Mouse (Mus musculus): ENCODE measurements around the gene Stim1.
"Not testable (repeated sequence)": the region's sequence is repeated elsewhere in the genome, so short reads cannot be mapped to it uniquely, and the experiment has no call there.

The Stim1 gene

DNA sequence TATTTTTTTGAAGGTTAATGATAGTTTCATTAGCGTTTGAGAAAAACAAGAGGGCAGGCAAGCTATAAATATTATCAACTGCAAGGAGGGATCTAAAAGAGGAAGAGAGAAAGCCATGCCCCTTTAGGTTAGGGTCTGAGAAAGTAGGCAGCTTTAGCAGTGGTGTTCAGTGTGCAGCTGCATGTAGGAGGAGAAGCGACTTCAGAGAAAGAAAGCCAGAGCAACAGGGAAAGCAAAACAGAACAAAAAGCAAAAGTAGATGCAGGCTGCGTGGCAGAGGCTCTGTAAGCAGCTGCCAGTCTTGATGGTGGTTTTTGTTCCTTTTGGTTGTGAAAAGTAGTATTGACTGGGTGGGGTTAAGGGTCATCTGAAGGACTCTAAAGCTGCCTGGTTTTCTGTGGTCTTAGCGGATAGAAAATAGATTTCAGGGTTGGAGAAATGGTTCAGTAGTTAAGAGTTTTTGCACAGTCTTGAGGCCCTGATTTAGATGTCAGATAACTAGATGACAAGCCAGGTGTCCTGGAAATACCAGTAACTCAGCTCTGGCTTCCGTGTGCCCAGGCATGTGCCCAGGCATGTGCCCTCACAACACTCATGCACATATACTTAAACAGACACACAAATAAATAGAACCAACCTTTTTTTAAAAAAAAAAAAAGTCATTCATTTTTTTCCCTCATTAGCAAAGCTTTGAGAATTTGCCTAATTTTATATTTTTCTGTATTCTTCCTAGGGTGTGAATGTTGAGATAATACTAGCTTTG, 191.2 kb downstream of the Stim1 start:
- DNase-seq = no peak

- no peak for DNase-seq
These were observed 200.0 kb downstream of the Stim1 start for GRCm38 (mm10) chr7:102467566-102467965.

DNA sequence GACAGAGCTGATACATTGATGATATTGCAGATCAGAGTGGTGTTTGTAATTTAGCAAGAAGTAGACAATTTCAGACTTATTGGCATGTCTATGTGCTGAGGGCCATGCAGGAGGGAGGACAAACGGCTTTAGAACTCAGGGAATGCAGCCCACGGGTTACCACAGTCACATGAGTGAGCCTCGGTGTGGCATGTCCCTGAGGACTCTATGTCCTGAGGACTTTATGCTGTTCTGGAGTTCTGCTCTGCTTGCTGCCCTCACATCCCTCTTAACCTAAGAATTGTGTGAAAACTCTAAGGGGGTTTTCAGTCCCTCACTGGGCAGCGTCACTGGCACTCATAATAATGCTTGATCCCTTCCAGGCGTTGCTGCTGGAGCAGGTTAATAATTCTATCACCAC, 205.1 kb downstream of the Stim1 start:
- DNase-seq = no peak

GRCm38 (mm10) chr7:102476601-102477000, 209.0 kb downstream of the Stim1 start:
- DNase-seq = no peak

DNA sequence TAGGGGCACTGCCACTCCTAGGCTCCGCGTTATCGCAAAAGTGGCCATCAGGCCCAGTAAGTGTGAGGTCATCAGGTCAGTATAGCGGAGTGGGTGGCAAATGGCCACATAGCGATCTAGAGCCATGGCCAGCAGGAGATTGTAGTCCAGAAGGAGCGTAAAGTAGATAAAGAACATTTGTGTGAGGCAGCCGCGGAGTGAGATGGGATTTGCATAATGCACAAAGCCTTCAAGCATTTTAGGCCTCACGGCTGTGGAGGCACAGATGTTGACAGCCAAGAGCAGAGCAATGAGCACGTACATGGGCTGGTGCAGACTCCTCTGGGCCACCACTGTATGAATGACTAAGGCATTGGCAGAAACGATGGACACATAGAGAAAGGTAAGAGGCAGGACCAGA, 209.8 kb downstream of the Stim1 start:
- no peak for DNase-seq

GRCm38 (mm10) chr7:102478425-102478824, 210.8 kb downstream of the Stim1 start:
- DNase-seq = no peak

GRCm38 (mm10) chr7:102478926-102479325, 211.3 kb downstream of the Stim1 start:
- no peak for DNase-seq

GRCm38 (mm10) chr7:102479368-102480078, 211.9 kb downstream of the Stim1 start:
- DNase-seq = no peak

DNA sequence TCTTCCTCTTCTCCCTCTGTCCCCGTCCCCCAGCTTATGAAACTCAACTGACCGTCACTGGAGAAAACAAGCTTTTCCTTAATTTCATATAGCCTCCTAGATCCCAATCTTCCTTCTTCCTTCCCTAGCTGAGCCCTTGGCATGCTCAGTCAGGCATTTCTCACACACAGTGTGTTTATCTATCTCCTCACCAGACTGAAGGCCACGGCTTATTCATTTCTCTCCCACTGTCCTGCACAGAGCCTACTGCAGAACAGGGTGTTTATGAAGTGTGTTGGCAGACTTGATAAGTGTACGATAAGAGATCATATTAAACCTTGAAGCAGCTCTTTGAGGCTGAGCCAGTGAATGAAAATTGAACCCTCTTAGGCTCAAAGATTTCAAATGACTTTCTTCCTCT, 213.2 kb downstream of the Stim1 start:
- no peak for DNase-seq

- DNase-seq = no peak
These were observed 214.0 kb downstream of the Stim1 start, which contains the start of gene Olfr543 for GRCm38 (mm10) chr7:102481579-102481978. Gene Olfr543, minus strand, starts transcription at chr7:102481679.

GRCm38 (mm10) chr7:102483665-102484064, 216.1 kb downstream of the Stim1 start:
- DNase-seq = no peak

- DNase-seq = not testable (repeated sequence)
These were observed 217.2 kb downstream of the Stim1 start for GRCm38 (mm10) chr7:102484766-102485165.

GRCm38 (mm10) chr7:102486105-102486504, 218.5 kb downstream of the Stim1 start:
- DNase-seq = no peak
